Mouse (Mus musculus): Measurements from ENCODE around the gene Stxbp4.

Gene Stxbp4

DNA sequence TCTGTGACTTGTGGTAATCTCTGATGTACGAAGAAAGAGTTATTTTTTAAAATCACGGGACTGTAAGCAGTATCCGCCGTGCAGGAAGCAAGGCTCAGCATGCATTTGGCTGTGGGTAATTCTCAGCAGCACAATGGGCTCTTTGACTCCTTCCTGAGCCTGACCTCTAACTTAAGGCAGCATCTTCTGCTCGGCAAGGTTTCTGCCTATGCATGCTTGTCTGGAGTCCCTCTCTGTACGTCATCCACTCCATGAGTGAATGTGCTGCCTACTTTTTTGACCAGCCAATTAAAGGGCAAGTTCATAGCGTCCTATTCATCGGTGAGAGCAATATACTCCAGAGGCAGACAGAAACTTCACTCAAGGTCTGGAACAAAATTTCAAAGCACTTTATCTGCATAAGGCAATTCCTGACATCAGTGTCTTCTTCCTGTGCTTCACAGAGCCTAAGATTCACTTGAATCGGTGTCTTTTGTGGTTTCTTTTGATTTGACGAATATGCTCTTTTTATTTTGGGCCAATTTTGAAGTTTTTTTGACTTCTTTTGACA lies 173.8 kb downstream of the Stxbp4 start:
- no peak for DNase-seq (ENCODE audit: low spot score in 2 of 2)

DNA sequence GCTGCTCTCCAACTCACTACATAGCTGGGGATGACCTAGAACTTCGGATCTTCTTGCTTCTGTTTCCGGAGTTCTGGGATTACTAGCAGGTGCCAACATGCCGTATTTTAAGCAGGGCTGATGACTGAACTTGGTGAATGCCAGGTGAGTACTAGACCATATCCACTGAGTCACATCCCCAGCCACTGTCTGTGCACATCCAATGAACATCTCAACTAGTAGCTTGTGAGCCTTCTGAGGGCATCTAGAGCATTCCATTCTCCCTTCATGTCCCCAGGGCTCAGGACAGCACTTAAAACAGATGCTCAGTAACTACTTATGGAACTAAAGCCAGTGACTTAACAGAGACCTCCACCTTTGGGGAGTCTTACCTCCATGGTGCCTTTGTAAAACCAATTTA lies 177.4 kb downstream of the Stxbp4 start:
- no peak for DNase-seq (ENCODE audit: low spot score in 2 of 2)

DNA sequence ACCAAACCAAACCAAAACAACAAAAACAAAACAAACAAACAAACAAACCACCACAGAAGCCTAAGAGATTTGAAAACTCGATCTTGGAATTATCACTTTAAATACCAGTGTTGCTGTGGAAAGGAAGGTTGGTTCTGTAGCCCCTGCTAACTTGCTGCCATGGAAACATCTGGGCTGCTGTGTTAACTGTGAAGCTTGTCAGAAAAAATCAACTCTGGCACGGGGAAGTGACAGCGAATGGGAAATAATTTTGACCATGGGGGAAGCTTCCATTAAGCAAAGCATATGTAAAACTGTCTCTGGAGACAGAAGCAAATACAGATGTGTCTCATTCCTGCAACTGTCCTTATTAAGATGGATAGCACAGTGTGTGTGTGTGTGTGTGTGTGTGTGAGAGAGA lies 185.8 kb downstream of the Stxbp4 start:
- DNase-seq (ENCODE audit: low spot score in 2 of 2), result no peak

DNA sequence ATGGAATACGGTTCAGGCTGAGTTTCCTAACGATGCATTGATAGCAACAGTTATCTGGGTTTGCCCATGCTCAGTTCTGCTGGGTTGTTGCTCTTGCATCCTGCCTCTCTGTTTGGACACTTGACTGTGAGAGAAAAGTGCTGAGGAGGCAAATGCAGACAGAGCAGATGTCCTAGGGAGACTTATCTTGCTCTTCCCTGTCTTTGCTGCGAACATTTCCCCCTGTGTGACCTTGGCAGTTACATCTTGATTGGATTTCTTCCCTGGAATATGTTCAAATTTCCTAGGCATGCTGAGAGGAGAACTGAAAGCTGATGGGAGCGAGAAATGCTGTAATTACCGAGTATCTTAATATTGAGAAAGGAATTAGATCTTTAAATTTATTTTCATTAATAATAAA lies 186.4 kb downstream of the Stxbp4 start:
- no peak for DNase-seq (ENCODE audit: low spot score in 2 of 2)

DNA sequence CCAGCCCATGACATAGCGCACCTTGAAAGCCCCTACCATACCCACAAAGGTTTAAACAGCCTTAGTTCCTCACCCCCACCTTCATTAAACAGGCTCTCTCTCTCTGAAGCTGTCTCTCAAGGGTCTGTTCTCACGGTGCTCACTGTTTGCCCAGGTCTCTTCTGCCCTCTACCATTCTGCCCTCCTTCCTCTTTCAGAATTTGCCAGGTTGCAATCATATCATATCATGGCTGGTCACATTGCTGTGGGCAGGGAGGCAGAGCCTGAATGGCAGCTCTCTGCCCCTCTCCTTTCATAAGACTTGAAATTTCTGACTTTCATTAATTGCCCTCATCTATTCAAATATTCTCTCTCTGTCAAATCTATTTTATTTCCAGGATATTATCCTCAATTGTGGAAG lies 195.4 kb downstream of the Stxbp4 start:
- DNase-seq (ENCODE audit: low spot score in 2 of 2), result no peak

DNA sequence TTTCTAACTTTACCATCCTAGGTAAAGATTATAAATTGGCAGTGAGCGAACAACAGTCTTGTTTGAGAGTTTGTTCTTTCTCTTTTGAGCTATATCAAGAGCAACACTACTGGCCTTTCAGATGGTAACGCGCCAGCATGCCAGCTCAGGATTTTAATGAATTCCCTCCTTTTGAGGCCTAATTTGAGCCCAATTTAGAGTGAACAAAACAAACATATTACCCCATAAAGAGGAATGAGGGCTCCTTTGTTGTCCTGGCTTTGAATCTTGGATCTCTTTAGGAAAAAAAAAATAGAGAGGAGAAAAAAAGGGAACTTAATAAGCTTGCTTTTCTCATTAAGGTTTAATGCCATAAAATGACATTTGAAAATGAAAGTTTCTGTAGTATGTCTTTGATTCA lies 197.0 kb downstream of the Stxbp4 start:
- DNase-seq (ENCODE audit: low spot score in 2 of 2), result no peak

DNA sequence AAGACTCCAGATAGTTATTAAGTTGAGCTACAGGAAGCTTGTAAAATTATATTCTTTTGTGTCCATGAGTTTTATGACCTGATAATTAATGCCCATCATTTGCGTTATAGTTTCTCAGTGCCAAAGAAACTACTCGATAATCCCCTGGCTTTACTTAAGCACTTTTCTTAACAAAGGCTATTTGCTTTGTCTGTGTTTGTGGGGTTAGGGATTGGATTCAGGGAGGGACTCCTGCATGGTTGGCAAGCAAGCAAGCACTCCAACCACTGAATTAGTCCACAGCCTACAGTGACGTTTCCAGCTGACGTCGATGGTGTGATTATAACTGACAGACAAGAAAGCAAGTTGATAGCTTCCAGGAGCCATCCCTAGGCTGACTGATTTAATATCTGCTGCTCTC lies 199.1 kb downstream of the Stxbp4 start:
- DNase-seq (ENCODE audit: low spot score in 2 of 2), result no peak
